In the genomic region with DNA sequence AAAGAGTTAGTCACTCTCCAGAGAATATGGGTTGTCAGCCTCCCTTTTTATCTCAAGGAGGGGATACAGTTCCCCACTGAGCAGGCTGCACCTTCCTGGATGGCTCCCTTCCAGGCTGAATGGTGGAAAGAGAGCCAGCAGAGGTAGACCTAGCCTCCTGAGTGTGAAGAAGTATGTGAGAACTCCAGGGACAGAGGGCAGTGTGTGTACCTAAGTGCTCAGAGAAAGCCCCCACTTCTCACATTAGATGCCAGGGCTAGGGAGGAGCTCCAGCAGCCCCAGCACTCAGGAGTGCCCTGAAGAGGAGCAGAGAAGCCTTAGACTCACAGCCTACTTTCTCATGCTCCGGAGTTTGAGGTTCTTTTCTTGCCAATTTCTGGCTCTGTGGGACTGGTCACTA, we compare ENCODE assay signal across 13 mouse cellular contexts. TPM values are rescaled to one million over a fixed set of nuclear protein-coding genes. Genes with fewer than 3 reads are reported as not detected.
A peak's percentile ranks its signal among the peaks of the same experiment; 100 is the strongest.
DNase-seq lines count a peak whose midpoint lies in the region; ATAC-seq and TF ChIP-seq lines count a peak whose summit lies in the region.
"Had no signal": no experiment of that assay in that cellular context is flagged by ENCODE, and none has a peak within 500 bp of the region (broad histone marks: within the 10 kb centered on the region; RNA-seq: fewer than 3 reads in every experiment).

No protein-coding gene starts in this region.

- no peak overlapping the region for H3K27ac ChIP-seq in kidney, adult 2 months (ENCODE audit: insufficient read depth, low read depth, low read length)
- no peak overlapping the region for H3K27ac ChIP-seq in kidney, embryonic 14.5 days (ENCODE audit: low read depth, low read length)
- peak overlapping the region; percentile 51; the same call in 1 of the 2 replicates for H3K27ac ChIP-seq in midbrain, postnatal 0 days (ENCODE audit: low read depth, low read length)
- H3K27ac ChIP-seq in midbrain, embryonic 13.5 days: no peak overlapping the region
- no peak overlapping the region for H3K27ac ChIP-seq in intestine, embryonic 16.5 days (ENCODE audit: low read length)
- H3K27ac ChIP-seq: hindbrain, embryonic 14.5 days had no signal

- H3K27me3 ChIP-seq in kidney, adult 2 months (replicated peaks; ENCODE audit: control insufficient read depth, insufficient read depth, low read length): no peaks in the 10 kb centered on the region
- H3K27me3 ChIP-seq in kidney, embryonic 14.5 days (ENCODE audit: control insufficient read depth, insufficient read depth, low read length): no peaks in the 10 kb centered on the region
- no peaks in the 10 kb centered on the region for H3K27me3 ChIP-seq in midbrain, postnatal 0 days (ENCODE audit: insufficient read depth, low read length)
- no peaks in the 10 kb centered on the region for H3K27me3 ChIP-seq in midbrain, embryonic 13.5 days
- H3K27me3 ChIP-seq in intestine, embryonic 16.5 days (replicated peaks; ENCODE audit: control insufficient read depth, insufficient read depth, low read length): no peaks in the 10 kb centered on the region

- TF ChIP-seq CTCF in kidney, adult 2 months (conservative IDR thresholded peaks at IDR 0.05; ENCODE audit: insufficient read depth, insufficient read length, low read depth, low read length): no peak
- no peak for TF ChIP-seq CTCF in midbrain, postnatal 0 days (IDR thresholded peaks at IDR 0.05)

- 0 out of 2 replicates have a peak, but pooled peaks have one; percentile 13 for ATAC-seq in frontal cortex, adult (ENCODE audit: low TSS enrichment)
- no peak for ATAC-seq in kidney, embryonic 14.5 days (ENCODE audit: low FRiP score, low TSS enrichment)
- ATAC-seq in midbrain, postnatal 0 days (ENCODE audit: low FRiP score): no peak
- ATAC-seq in midbrain, embryonic 13.5 days: no peak
- ATAC-seq in intestine, embryonic 16.5 days: no peak
- ATAC-seq: activated CD4-positive, CD25-positive, alpha-beta regulatory T cell, adult 4 months; forebrain, embryonic 16.5 days had no signal

- WGBS in kidney, adult 2 months: 87% methylated on average over 1 of the region's 1 CpGs
- 97% methylated on average over 1 of the region's 1 CpGs for WGBS in kidney, embryonic 14.5 days
- 94% methylated on average over 1 of the region's 1 CpGs for WGBS in midbrain, postnatal 0 days
- WGBS in midbrain, embryonic 13.5 days: 100% methylated on average over 1 of the region's 1 CpGs
- WGBS in intestine, embryonic 16.5 days: 89% methylated on average over 1 of the region's 1 CpGs

- no peak overlapping the region for H3K4me2 ChIP-seq in kidney, embryonic 14.5 days (replicated peaks; ENCODE audit: low read depth, low read length)
- H3K4me2 ChIP-seq in midbrain, postnatal 0 days (ENCODE audit: low read depth, low read length, poor library complexity, severe bottlenecking): no peak overlapping the region
- H3K4me2 ChIP-seq in midbrain, embryonic 13.5 days (replicated peaks): no peak overlapping the region
- no peak overlapping the region for H3K4me2 ChIP-seq in intestine, embryonic 16.5 days (ENCODE audit: low read depth, low read length)
- H3K4me2 ChIP-seq: hindbrain, embryonic 14.5 days had no signal

- no peak for DNase-seq in frontal cortex, adult 2 months (ENCODE audit: extremely low spot score in 1 of 2, low spot score in 1 of 2)
- DNase-seq in kidney, adult 2 months: peak; percentile 31
- DNase-seq in midbrain, postnatal 0 days (ENCODE audit: low spot score): no peak
- no peak for DNase-seq in urinary bladder, adult 2 months (ENCODE audit: low spot score)
- DNase-seq: gastrocnemius, postnatal 10 days; kidney, adult 9 months had no signal

- H3K9ac ChIP-seq in kidney, embryonic 14.5 days (ENCODE audit: low read depth, low read length): no peak overlapping the region
- no peak overlapping the region for H3K9ac ChIP-seq in midbrain, postnatal 0 days (replicated peaks; ENCODE audit: low read length, poor library complexity, severe bottlenecking)
- H3K9ac ChIP-seq in midbrain, embryonic 13.5 days (replicated peaks): no peak overlapping the region
- no peak overlapping the region for H3K9ac ChIP-seq in intestine, embryonic 16.5 days (ENCODE audit: low read depth, low read length)
- H3K9ac ChIP-seq: hindbrain, embryonic 14.5 days had no signal

- H3K4me3 ChIP-seq in kidney, adult 2 months (ENCODE audit: insufficient read depth, low read depth, low read length): no peak overlapping the region
- no peak overlapping the region for H3K4me3 ChIP-seq in kidney, embryonic 14.5 days (ENCODE audit: low read length)
- no peak overlapping the region for H3K4me3 ChIP-seq in midbrain, postnatal 0 days (ENCODE audit: low read depth, low read length)
- no peak overlapping the region for H3K4me3 ChIP-seq in midbrain, embryonic 13.5 days (replicated peaks)
- no peak overlapping the region for H3K4me3 ChIP-seq in intestine, embryonic 16.5 days (ENCODE audit: low read length)

- peaks cover 4% of the 10 kb centered on the region for H3K4me1 ChIP-seq in kidney, adult 2 months (ENCODE audit: control insufficient read depth, insufficient read depth, low read length)
- H3K4me1 ChIP-seq in kidney, embryonic 14.5 days (ENCODE audit: control insufficient read depth, insufficient read depth, low read length): no peaks in the 10 kb centered on the region
- no peaks in the 10 kb centered on the region for H3K4me1 ChIP-seq in midbrain, postnatal 0 days (ENCODE audit: insufficient read depth, low read length)
- peaks cover 4% of the 10 kb centered on the region; the same call in 1 of the 2 replicates for H3K4me1 ChIP-seq in midbrain, embryonic 13.5 days (replicated peaks)
- peaks cover 18% of the 10 kb centered on the region for H3K4me1 ChIP-seq in intestine, embryonic 16.5 days (ENCODE audit: control insufficient read depth, insufficient read depth, low read length)

- no peaks in the 10 kb centered on the region for H3K9me3 ChIP-seq in kidney, embryonic 14.5 days (ENCODE audit: control insufficient read depth, low read length)
- no peaks in the 10 kb centered on the region for H3K9me3 ChIP-seq in midbrain, postnatal 0 days (ENCODE audit: low read length)
- no peaks in the 10 kb centered on the region for H3K9me3 ChIP-seq in midbrain, embryonic 13.5 days
- H3K9me3 ChIP-seq in intestine, embryonic 16.5 days (ENCODE audit: control insufficient read depth, low read length): no peaks in the 10 kb centered on the region

- TF ChIP-seq POLR2A in kidney, adult 2 months (IDR thresholded peaks at IDR 0.05; ENCODE audit: low read depth, low read length): no peak

- no peaks in the 10 kb centered on the region for H3K36me3 ChIP-seq in kidney, adult 2 months (ENCODE audit: control insufficient read depth, insufficient read depth, low read length)
- peaks cover 49% of the 10 kb centered on the region for H3K36me3 ChIP-seq in kidney, embryonic 14.5 days (ENCODE audit: control insufficient read depth, insufficient read depth, low read length)
- peaks cover 14% of the 10 kb centered on the region for H3K36me3 ChIP-seq in midbrain, postnatal 0 days (ENCODE audit: insufficient read depth, low read length)
- peaks cover 53% of the 10 kb centered on the region for H3K36me3 ChIP-seq in midbrain, embryonic 13.5 days
- peaks cover 3% of the 10 kb centered on the region for H3K36me3 ChIP-seq in intestine, embryonic 16.5 days (ENCODE audit: control insufficient read depth, insufficient read depth, low read length)

RNA-seq across cellular contexts. Expression of gene Tbxas1, which starts 59.0 kb away (rescaled TPM):
- 1.6 and 2.4 TPM in 2 replicates for polyA plus RNA-seq in frontal cortex, adult 2 months (2012; rRNA removed)
- 19.5 and 21.5 TPM in 2 replicates for polyA plus RNA-seq in kidney, adult 2 months (2012; rRNA removed)
- polyA plus RNA-seq in kidney, embryonic 14.5 days (2014; fragmentation: Nextera tagmentation; extraction: Ambion mirVana): 2.4 and 3.3 TPM in 2 replicates
- total RNA-seq in midbrain, postnatal 0 days (2014; rRNA removed): 1.8 and 3.1 TPM in 2 replicates
- 1.4 and 2.2 TPM in 2 replicates for polyA plus RNA-seq in midbrain, postnatal 0 days (2015; fragmentation: Nextera tagmentation; extraction: Ambion mirVana)
- polyA plus RNA-seq in midbrain, embryonic 13.5 days (2015; fragmentation: Nextera tagmentation; extraction: Ambion mirVana): 1.6 and 2.1 TPM in 2 replicates
- polyA plus RNA-seq in intestine, embryonic 16.5 days (2015; fragmentation: Nextera tagmentation; extraction: Ambion mirVana): 4.3 and 4.8 TPM in 2 replicates
- 5.1 and 5.2 TPM in 2 replicates for polyA plus RNA-seq in urinary bladder, adult 2 months (2012; rRNA removed)

RNA-seq across cellular contexts. Expression of gene Hipk2, which starts 59.7 kb away (rescaled TPM):
- 22.6 and 23.8 TPM in 2 replicates for polyA plus RNA-seq in frontal cortex, adult 2 months (2012; rRNA removed)
- 46.4 and 50.8 TPM in 2 replicates for polyA plus RNA-seq in kidney, adult 2 months (2012; rRNA removed)
- 31.0 and 33.6 TPM in 2 replicates for polyA plus RNA-seq in kidney, embryonic 14.5 days (2014; fragmentation: Nextera tagmentation; extraction: Ambion mirVana)
- 64.7 and 71.0 TPM in 2 replicates for total RNA-seq in midbrain, postnatal 0 days (2014; rRNA removed)
- 22.0 and 24.3 TPM in 2 replicates for polyA plus RNA-seq in midbrain, postnatal 0 days (2015; fragmentation: Nextera tagmentation; extraction: Ambion mirVana)
- polyA plus RNA-seq in midbrain, embryonic 13.5 days (2015; fragmentation: Nextera tagmentation; extraction: Ambion mirVana): 44.0 and 46.9 TPM in 2 replicates
- 16.2 and 18.7 TPM in 2 replicates for polyA plus RNA-seq in intestine, embryonic 16.5 days (2015; fragmentation: Nextera tagmentation; extraction: Ambion mirVana)
- polyA plus RNA-seq in urinary bladder, adult 2 months (2012; rRNA removed): 4.5 and 8.6 TPM in 2 replicates
